Mouse (Mus musculus): ENCODE results near the gene 0610010K14Rik. TPM values are rescaled to one million over a fixed set of nuclear protein-coding genes. Genes with fewer than 3 reads are reported as not detected.

Gene 0610010K14Rik
- total and polyA plus RNA-seq, 3 experiments, result 27.7 to 153 (median 75.2) TPM

DNA sequence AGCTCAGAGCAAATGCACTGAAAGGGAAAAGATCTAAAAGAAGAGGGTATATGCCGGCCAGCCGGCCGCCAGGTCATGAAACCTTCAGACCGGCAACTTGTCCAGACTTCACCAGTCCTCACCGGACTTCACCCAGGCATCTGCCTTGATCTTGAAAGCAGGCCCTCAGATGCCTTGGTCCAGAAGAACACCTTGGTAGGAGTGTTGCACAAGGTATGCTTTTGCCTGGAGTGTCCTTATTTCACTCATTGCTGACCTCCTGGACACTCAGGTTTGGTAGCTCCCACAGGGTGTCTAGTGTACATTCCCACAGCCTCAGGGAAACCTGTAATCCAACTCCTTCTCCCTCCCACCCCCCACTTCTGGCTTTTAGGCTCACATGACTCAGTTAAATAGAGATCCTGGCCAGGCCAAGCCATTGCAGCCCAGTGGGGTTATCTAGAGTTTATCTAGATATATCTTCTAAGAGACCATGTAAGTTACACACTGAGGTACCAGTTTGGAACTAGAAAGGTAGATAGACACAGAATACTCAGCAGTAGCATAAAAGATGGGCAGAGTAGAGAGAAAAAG, 37.6 kb downstream of the 0610010K14Rik start:
- Histone ChIP-seq H3K4me1 (ENCODE audit: control insufficient read depth in 1 of 2, insufficient read depth in 2 of 2) (peaks cover 3 to 6% of the 10 kb centered on the region in 2 experiments; a peak in 1 of 4 replicates), H3K9ac (ENCODE audit: insufficient read depth, low read depth) (no peak overlapping the region), H3K9me3 (replicated peaks; ENCODE audit: low read length) (peaks cover 2% of the 10 kb centered on the region), H3K4me2 (ENCODE audit: insufficient read depth, low read depth, poor library complexity, severe bottlenecking) (no peak overlapping the region), H3K36me3 (replicated peaks in 1 of 2; ENCODE audit: control insufficient read depth in 1 of 2, insufficient read depth in 1 of 2, low read length in 1 of 2) (no peaks in the 10 kb centered on the region), H3K4me3 (replicated peaks in 1 of 3; ENCODE audit: low read depth in 2 of 3, low read length in 2 of 3, poor library complexity in 1 of 3) (no peak overlapping the region), H3K27me3 (replicated peaks) (peaks cover 23% of the 10 kb centered on the region), H3K79me2 (replicated peaks; ENCODE audit: control insufficient read depth, extremely low read depth, insufficient read depth, poor library complexity, severe bottlenecking) (no peaks in the 10 kb centered on the region), H3K27ac (ENCODE audit: insufficient read depth, low read depth) (no peak overlapping the region)
- DNase-seq (ENCODE audit: extremely low read depth), result no peak
- in situ Hi-C loops (cut with MboI; ENCODE audit: low pct_ligation_motif_present, low pct_unique_long_range_greater_than_20kb, low sequenced_read_pairs) (no loop called here), dilution Hi-C loops (cut with MboI; ENCODE audit: extremely low pct_ligation_motif_present, extremely low pct_unique_long_range_greater_than_20kb, low sequenced_read_pairs) (no loop called here)
- TF ChIP-seq CHD2 (IDR thresholded peaks at IDR 0.05; ENCODE audit: low read length) (no peak), JUND (conservative IDR thresholded peaks at IDR 0.05; ENCODE audit: low read depth, low read length) (no peak), MAX (IDR thresholded peaks at IDR 0.05; ENCODE audit: low read length) (no peak), CHD1 (IDR thresholded peaks at IDR 0.05; ENCODE audit: low read depth, low read length) (no peak), POLR2A (IDR thresholded peaks at IDR 0.05; ENCODE audit: low read depth, low read length) (no peak), SMC3 (IDR thresholded peaks at IDR 0.05; ENCODE audit: low read depth, low read length) (no peak), NRF1 (IDR thresholded peaks at IDR 0.05; ENCODE audit: low read depth, low read length) (no peak), ZKSCAN1 (IDR thresholded peaks at IDR 0.05; ENCODE audit: borderline replicate concordance, low read depth, low read length) (no peak), USF2 (conservative IDR thresholded peaks at IDR 0.05; ENCODE audit: low read depth, low read length) (no peak)

DNA sequence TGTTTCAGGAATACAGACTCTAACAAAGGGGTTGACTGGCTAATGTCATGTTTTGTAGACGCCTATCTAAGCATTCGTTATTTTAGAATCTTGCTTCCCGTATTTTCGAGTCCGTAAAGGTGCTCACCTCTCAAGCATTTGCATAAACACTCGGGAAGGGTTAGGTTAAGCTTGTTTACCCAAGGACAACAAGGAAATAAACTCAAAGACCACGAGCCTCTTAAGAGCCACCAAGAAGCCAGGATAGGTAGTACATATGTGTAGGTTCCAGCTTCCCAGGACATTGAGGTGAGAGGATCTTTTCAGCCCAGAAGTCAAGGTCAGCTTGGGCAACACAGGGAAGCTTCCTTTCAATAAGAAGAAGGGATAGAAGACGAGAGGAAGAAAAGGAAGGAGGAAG, 38.6 kb downstream of the 0610010K14Rik start:
- DNase-seq (ENCODE audit: extremely low read depth), result no peak
- Histone ChIP-seq H3K36me3 (replicated peaks in 1 of 2; ENCODE audit: control insufficient read depth in 1 of 2, insufficient read depth in 1 of 2, low read length in 1 of 2) (no peaks in the 10 kb centered on the region), H3K4me3 (replicated peaks in 1 of 3; ENCODE audit: low read depth in 2 of 3, low read length in 2 of 3, poor library complexity in 1 of 3) (no peak overlapping the region), H3K4me2 (ENCODE audit: insufficient read depth, low read depth, poor library complexity, severe bottlenecking) (no peak overlapping the region), H3K9me3 (replicated peaks; ENCODE audit: low read length) (peaks cover 2% of the 10 kb centered on the region), H3K9ac (ENCODE audit: insufficient read depth, low read depth) (no peak overlapping the region), H3K27me3 (replicated peaks) (peaks cover 15% of the 10 kb centered on the region), H3K27ac (ENCODE audit: insufficient read depth, low read depth) (no peak overlapping the region), H3K4me1 (ENCODE audit: control insufficient read depth in 1 of 2, insufficient read depth in 2 of 2) (peaks cover 3 to 6% of the 10 kb centered on the region in 2 experiments; a peak in 1 of 4 replicates), H3K79me2 (replicated peaks; ENCODE audit: control insufficient read depth, extremely low read depth, insufficient read depth, poor library complexity, severe bottlenecking) (no peaks in the 10 kb centered on the region)
- in situ Hi-C loops (cut with MboI; ENCODE audit: low pct_ligation_motif_present, low pct_unique_long_range_greater_than_20kb, low sequenced_read_pairs) (loop anchor here (5.0 kb wide), 1 partner anchor 142 kb away; no protein-coding TSS in a partner anchor), dilution Hi-C loops (cut with MboI; ENCODE audit: extremely low pct_ligation_motif_present, extremely low pct_unique_long_range_greater_than_20kb, low sequenced_read_pairs) (no loop called here)
- TF ChIP-seq MAFK (IDR thresholded peaks at IDR 0.05; ENCODE audit: insufficient replicate concordance, low read length), result no peak
- TF ChIP-seq MAX (IDR thresholded peaks at IDR 0.05; ENCODE audit: low read length), result no peak
- TF ChIP-seq IRF4 (IDR thresholded peaks at IDR 0.05; ENCODE audit: low read depth, low read length), result no peak
- no peak for TF ChIP-seq HCFC1 (IDR thresholded peaks at IDR 0.05; ENCODE audit: low read depth, low read length)
- no peak for TF ChIP-seq MYC (IDR thresholded peaks at IDR 0.05; ENCODE audit: low read depth, low read length)
- no peak for TF ChIP-seq CTCF (conservative IDR thresholded peaks at IDR 0.05 in 1 of 2, IDR thresholded peaks at IDR 0.05 in 1 of 2; ENCODE audit: low read depth in 2 of 2, low read length in 2 of 2)
- no peak for TF ChIP-seq MEF2A (IDR thresholded peaks at IDR 0.05; ENCODE audit: borderline replicate concordance, low read depth, low read length)
- no peak for TF ChIP-seq CHD2 (IDR thresholded peaks at IDR 0.05; ENCODE audit: low read length)
- TF ChIP-seq KAT2A (IDR thresholded peaks at IDR 0.05; ENCODE audit: insufficient replicate concordance, low read length), result no peak
- no peak for TF ChIP-seq ELF1 (IDR thresholded peaks at IDR 0.05; ENCODE audit: low read depth, low read length)
- TF ChIP-seq CHD1 (IDR thresholded peaks at IDR 0.05; ENCODE audit: low read depth, low read length), result no peak
- TF ChIP-seq ETS1 (conservative IDR thresholded peaks at IDR 0.05; ENCODE audit: low read depth, low read length), result no peak
- TF ChIP-seq EP300 (IDR thresholded peaks at IDR 0.05; ENCODE audit: low read length), result no peak
- no peak for TF ChIP-seq ZC3H11A (IDR thresholded peaks at IDR 0.05; ENCODE audit: low read depth, low read length)
- no peak for TF ChIP-seq JUN (IDR thresholded peaks at IDR 0.05; ENCODE audit: insufficient read depth, low read depth, low read length)

All from CH12.LX (cell line).